Mouse (Mus musculus) heart, postnatal 4 days (tissue): Measurements from ENCODE around the gene Ppp3r2. TPM values are rescaled to one million over a fixed set of nuclear protein-coding genes. Genes with fewer than 3 reads are reported as not detected.

Experiments used
- DNase-seq: peaks from one replicate; pipeline ENCODE4 v3.0.0; 2021
- total RNA-seq, 2 experiments: library from RNA; stranded (reverse); gene quantifications; 2 replicates each; pipeline ENCODE4 v1.2.3; 2021

Gene Ppp3r2
- not detected for total RNA-seq

DNA sequence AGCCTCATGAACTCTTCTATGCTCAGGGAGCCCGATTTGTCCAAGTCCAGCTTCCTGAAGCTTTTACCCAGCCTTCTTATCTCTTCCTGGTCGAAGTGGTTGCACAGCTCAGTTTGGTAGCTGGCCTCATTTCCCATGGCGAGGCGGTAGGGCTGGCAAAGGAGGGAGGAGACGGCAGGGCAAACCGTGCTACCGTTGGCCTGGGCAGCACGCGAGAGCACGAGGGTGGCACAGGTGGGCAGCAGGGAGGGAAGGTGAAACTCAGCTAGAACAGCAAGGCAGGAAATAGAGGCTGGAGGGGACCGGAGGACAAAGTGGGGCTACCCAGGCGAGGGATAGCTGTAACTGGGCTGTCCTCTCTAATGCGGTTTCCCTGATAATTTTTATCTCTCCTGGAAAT, at the start of gene Ppp3r2:
Gene Ppp3r2 (minus strand): TSS at position 213 of the 400 bp plus-strand sequence.
- DNase-seq, result no peak

DNA sequence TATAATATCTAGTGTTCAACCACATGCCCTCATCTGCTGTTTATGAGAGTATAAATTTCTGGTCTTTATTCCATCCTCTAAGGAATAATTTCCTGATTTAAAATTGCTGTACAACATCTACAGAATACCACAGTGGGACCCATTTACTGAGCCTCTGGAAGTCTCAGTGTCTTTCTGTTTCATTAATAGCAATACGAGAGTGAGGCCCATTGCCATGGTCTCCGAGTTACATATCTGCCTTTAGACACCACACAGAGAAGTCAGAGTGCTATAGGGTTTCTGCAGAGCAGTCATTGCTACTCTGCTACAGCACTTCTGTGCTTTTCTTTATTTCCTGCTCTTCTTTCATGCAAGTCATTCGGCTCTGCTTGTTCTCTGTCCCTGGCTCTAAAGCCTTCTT, 47.5 kb upstream of the Ppp3r2 start:
- no peak for DNase-seq

DNA sequence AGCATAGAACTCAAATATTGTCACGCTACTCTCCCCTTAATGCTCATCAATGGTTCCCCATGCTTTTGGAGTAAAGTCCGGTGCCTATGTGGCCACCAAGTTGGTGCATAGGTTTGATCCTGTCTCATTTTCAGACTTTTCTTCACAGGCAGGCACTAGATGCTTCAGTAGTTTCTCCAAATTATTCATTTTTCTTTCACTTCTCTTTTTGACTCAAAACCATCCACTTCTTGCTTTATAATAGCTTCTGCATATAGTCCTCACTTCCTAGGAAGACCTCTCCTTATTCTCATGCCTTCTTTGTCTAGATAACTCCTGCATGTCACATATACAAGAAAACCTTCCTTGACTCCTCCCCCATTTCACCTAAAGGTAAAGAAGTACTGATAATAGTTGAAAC, 42.1 kb upstream of the Ppp3r2 start:
- no peak for DNase-seq

DNA sequence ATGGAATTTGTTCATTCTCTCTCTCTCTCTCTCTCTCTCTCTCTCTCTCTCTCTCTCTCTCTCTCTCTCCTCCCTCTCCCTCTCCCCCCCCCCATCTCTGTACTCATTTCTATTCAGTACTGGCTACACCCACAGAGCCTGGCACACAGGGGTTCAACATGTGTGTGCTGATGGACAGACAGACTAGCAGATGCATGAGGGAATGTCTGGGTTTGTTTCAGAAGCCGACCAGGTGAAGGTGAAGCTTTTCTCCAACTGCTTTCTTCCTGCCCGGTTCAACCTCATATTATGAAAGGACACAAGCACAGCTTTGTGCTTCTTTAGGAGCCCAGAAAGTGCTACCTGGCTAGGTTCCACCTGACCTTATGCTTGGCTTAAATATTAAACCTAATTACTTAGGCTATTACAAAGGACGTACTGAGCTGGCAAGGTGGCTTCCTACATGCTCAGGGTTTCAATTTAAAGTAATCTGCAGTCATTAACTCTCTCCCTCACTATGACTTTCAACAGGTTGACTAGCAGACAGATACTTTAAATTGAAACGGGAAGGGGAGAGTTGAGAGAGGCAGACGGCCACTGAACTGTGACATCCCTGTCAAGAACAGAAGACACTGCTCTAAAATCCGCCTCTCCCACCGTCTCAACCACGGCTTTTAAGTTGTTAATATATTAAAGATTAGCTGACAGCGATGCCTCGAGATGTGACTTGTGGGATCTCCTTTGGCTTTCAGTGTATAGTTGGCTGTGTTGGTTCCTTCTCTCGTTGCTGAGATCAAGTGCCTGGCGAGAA, 9.8 kb upstream of the Ppp3r2 start:
- no peak for DNase-seq

DNA sequence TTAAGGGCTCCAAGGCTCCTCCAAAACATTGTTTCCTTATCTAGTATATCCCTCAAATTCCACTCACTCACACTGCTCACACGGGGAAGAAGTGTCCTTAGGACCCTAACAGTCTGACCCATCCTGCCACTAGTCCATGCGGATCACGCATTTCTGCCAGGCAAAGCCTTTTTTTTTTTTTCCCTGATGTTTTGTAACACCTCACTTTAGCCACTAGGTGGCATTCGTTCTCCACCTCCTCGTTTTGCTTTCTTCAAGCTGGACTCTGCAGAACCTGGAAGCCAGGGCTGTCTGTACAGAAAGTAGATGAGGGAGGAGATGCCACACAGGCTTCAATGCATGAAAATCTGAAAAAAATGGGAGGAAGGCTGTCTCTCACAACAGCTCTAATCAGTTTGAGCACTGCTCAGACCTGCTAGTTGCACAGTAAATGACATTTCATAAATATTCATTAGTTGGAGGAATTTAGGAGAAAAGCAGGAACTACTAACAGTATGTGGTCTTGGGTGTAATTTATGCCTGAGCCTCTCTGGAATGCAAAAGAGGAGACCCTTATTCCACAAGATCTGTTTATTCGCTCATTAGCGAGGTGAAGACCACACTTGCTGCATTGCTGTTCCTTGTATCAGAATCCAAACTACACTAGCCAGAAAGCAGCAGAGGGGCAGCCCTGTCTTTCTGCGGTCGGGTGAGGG, 6.9 kb upstream of the Ppp3r2 start:
- DNase-seq, result peak; percentile 43

DNA sequence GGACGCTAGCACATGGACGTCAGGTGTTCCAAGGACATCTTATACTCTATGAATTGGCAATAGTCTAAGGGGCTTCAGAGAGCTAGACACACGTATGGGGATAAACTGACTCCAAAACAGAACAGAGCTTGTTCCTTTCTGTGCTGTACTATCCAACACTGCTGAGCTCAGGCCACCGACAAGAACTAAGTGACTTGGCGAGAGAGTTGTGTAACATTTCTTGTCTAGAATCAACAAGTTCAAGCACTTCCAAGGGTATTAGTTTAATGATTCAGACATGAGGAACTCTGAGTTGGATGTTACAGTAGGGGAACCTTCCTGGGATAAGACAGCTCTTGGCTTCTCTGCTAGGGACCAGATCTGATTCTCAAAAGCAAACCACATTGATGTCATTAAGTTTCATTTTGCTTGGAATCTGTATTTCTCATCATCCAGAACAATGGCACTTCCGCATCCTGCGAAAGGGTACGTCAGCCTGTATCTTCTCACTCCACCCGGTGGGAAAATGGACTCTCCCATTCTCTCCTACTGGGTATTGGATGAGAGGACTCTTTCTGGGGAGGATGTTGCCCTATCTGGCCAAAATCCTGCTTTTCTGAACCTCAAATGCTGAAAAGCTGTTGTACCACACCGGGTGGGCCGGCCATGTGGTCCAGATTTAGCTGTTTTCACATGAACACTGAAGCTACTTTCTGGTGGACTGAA, 1.5 kb downstream of the Ppp3r2 start:
- no peak for DNase-seq

DNA sequence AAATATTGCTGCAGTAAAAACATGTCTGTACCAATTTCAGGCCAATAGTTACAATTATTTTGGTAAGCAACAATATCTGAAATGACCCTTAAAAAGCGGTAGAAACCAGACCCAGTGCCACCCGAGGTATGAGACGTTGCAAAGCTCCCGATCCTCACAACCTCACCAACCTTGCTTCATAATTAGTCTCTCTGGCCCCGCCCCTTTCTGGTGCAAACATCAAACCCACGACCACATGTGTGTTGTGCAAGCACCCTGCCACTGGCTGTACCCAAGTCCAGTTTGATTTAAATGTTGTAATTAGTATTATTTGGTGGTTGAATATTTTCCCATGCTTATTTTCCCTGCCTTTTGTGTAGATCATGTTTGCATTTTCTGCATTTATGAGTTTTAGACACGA, 5.0 kb downstream of the Ppp3r2 start:
- no peak for DNase-seq

DNA sequence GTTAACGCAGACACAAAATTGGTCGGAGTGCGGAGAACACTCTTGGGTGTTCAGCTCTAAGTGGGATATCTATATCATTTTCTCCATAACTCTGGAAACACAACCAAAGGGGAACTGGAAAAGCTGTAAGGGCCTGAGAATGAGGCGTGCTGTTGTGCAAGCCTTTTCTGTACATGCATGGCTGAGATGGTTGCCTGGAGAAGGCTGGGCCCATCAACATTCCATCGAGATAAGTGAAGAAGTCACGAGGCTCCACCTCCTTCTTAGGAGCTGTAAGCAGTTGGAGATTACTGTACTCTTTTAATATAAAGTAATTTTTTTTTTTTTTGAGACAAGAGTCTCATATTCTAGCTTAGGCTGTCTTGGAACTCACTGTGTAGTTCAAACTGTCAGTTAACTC, 5.8 kb downstream of the Ppp3r2 start:
- no peak for DNase-seq

DNA sequence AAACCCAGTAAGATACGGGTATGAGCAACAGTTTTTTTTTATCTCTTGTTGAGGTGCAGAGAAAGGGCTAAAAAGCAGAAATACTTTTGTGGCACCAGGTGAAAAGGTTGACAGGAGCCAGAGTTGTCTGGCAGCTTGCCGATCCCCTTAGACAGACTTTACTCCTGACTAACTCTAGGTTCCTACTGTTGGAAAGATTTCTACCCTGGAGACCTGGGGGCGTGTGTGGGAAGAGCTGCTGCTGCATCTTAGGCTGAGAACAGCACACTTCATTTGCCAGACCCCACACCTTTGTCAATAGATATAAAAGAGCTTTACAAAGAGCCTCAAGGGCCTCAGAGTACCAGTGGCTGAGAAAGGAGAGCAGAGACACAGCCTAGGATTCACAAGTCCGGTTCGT, 17.0 kb downstream of the Ppp3r2 start:
- no peak for DNase-seq

DNA sequence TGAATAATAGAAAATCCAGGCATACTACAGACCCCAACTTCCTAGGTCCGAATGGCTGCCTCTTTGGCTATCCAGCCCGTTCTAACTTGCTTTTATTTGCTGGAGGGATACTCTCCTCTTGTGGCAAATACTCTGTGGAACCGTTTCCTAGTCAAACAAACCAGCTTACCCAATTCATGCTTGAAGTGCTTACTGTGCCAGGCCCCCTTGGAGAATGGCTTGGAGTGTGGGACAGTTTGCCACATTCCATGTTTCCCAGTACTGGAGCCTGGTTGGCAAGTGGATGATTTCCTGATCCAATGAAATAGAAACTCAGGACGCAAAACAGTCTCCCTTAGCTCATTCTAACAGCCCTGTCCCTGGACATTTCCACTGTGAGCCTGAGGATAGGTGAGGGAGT, 19.6 kb downstream of the Ppp3r2 start:
- no peak for DNase-seq

DNA sequence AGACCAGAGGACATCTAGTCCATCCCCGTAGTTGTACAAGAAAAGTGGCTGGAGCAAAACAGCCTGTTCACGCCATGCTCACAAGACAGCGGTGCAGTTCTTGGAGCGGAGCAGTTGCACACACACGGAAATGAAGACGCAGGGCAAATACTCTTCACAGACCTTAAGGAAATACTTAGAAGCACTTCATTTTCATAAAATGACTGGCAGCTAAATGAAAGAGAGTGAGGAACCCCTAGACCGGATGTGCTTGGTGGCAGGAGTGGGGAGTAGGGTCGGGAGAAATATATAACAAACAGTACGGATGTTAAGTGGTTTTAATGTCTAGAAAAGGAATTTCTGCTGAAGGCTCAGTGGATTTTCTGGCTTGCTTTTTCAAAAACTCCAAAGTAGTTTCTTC, 20.2 kb downstream of the Ppp3r2 start:
- no peak for DNase-seq

DNA sequence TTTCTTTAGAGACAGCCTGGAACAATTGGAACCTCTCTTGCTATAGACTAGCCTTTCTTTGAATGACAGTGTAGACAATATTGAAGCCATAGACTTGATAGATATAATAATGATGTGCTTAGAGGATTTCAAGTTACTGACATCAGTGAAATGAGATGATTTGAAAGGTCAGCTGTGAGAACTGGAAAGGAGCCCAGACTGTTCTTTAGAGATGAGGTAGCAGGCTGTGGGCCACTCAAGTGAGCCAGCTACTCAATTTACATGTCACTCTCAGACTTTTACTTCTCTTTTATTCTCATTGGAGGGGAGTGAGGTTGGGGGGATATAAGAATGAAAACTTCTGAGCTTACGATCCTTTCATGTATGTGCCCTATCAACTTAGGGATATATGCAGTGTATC, 22.4 kb downstream of the Ppp3r2 start:
- DNase-seq, result no peak

DNA sequence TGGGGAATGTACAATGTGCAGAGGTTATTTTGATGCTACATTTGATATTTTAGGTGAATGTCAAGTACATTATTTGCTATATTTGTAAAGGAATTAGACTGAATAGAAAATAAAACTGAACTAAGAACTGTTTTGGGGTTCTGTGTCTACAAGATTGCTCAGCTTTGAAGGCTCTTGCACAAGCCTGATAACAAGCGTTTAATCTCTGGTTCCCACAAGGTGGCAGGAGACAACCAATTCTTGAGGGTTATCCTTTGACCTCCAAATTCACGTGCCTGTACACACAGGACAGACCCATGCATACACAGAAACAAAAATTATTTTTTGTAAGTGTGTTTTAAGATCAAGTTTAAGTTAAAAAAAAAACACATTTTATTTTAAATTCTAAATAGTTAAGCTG, 41.9 kb downstream of the Ppp3r2 start:
- DNase-seq, result no peak

DNA sequence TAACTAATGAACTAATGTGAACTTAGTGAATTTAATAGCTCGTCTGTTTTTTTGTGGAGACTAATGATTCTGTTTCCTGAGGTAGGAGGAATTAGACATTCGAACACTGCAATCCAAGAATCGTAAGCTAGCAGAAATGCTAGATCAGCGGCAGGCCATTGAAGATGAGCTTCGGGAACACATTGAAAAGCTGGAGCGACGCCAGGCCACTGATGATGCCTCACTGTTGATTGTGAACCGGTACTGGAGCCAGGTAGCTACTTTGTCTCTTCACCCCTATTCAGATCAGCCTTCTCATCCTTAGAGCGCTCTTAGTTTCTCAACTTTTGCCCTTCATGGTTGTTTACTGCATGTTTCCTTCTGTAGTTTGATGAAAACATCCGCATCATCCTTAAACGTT, 44.0 kb downstream of the Ppp3r2 start:
- DNase-seq, result no peak

DNA sequence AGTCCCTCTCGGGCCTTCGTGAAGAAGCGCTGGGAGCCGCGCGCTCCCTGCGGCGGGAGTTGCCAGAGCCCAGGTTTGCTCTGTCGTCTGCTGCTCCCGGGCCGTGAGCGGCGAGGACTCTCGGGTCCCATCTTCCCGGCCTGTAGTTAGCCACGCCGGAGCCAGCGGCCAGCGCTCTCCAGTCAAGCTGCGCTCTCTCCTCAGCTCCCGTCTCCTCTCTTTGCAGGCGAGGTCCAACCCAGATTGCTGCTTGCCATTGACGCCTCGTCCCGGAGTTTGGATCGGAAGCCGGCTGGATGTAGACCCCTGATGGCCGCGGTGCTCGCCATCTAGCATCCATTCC, 49.7 kb downstream of the Ppp3r2 start:
- no peak for DNase-seq

DNA sequence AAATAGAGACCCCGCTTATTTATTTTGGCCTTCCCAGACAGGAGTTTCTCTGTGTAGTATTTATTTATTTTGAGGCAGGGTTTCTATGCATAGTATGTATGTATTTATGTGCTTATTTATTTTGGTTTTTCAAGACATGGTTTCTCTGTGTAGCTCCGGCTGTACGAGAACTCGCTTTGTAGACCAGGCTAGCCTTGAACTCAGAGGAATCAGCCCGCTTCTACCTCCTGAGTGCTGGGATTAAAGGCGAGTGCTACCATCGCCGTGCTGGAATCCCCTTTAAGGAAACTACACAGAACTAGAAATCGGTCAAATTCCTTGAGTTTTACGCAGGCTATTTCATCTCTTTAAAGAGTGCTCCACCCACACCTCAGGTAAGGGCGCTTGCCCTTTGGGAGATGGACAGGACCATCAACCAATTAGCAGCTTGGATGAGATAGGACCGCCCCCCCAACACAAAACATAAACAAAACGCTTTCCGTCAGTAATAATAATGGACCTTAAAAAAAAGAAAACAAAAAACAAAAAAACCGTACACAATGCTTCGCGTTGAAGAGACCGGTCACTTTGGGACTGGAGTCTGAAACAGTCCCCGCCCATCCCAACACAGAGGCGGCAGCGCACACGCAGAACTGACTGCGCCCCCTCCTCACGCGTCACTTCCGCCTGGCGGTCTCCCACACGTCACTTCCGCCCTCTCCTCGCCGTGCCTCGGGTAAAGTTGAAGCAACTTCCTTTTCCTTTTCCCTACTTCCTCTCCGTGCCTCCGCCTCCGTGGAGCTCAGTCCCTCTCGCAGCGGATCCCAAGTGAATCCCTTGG, 50.3 kb downstream of the Ppp3r2 start, which contains the start of gene Rnf20:
Gene Rnf20 (plus strand): TSS at position 688 of the 820 bp plus-strand sequence.
- DNase-seq, result peak; percentile 97

DNA sequence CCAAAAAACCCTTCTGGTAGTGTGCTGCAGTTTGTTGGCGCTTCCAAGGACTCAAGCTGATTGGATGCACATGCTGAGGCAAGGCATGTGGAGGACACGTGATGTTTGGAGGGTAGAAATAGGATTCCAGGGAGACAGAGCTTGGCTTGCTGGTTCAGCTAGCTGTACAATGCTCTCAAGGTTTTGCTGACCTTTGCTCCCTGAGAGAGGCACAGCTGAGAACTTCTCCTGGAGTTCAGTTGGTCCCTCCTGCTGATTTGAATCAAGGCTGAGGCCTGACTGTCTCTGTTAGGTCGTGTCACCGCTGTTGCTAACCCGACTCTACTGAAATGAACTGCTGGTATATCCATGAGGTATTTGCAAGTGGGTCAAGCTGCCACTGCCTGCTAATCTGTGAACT, 52.9 kb downstream of the Ppp3r2 start:
- DNase-seq, result no peak

Other genes with a start within 250 kb of the Ppp3r2 start
- not detected for gene Acnat1, start 208.1 kb downstream of the Ppp3r2 start, total RNA-seq
- gene Baat, start 175.5 kb downstream of the Ppp3r2 start, total RNA-seq, result under 1 TPM in 1 of 2 experiments, not detected in 1; 0.20 TPM
- gene Mrpl50, start 160.9 kb downstream of the Ppp3r2 start, total RNA-seq, result 10 to 100 TPM; 36.3 to 37.0 TPM
- 1 to 10 TPM; 5.6 to 6.6 TPM for gene Zfp189, start 160.8 kb downstream of the Ppp3r2 start, total RNA-seq
- gene Aldob, start 132.5 kb downstream of the Ppp3r2 start, total RNA-seq, result under 1 TPM; 0.17 to 0.20 TPM
- gene Tmem246, start 84.1 kb downstream of the Ppp3r2 start, total RNA-seq, result 10 to 100 TPM; 44.3 to 48.3 TPM
- 10 to 100 TPM; 37.2 to 40.5 TPM for gene Rnf20, start 50.0 kb downstream of the Ppp3r2 start, total RNA-seq
- gene Grin3a, start 163.7 kb upstream of the Ppp3r2 start, total RNA-seq, result under 1 TPM; 0.19 to 0.25 TPM